Comparison of ENCODE assay signal across 10 mouse cellular contexts in genomic region chr1:174674586-174674985, GRCm38 (mm10).
DNase-seq lines count a peak whose midpoint lies in the region; ATAC-seq and TF ChIP-seq lines count a peak whose summit lies in the region.
"Had no signal": no experiment of that assay in that cellular context is flagged by ENCODE, and none has a peak within 500 bp of the region (broad histone marks: within the 10 kb centered on the region; RNA-seq: fewer than 3 reads in every experiment).

No protein-coding gene starts in this region.

- no peaks in the 10 kb centered on the region for H3K9me3 ChIP-seq in embryonic facial prominence, embryonic 13.5 days
- H3K9me3 ChIP-seq in kidney, embryonic 14.5 days (ENCODE audit: control insufficient read depth, low read length): no peaks in the 10 kb centered on the region

- no peak overlapping the region for H3K27ac ChIP-seq in layer of hippocampus, adult 2 months
- peak overlapping the region; percentile 57; the same call in 1 of the 2 replicates for H3K27ac ChIP-seq in embryonic facial prominence, embryonic 13.5 days
- H3K27ac ChIP-seq in kidney, embryonic 14.5 days (ENCODE audit: low read depth, low read length): no peak overlapping the region

- peak; percentile 5 to 59 for DNase-seq in adrenal gland, adult (ENCODE audit: inconsistent age in 2 of 2, low spot score in 1 of 2)
- DNase-seq in adrenal gland, adult 2 months: no peak
- no peak for DNase-seq in layer of hippocampus, adult 2 months (ENCODE audit: low spot score in 2 of 2)
- DNase-seq in layer of hippocampus, adult 18-20 months (ENCODE audit: low spot score in 2 of 2): no peak
- DNase-seq in ES-CJ7 (ENCODE audit: low read depth, low spot score): peak; percentile 57
- DNase-seq: kidney, adult 18-20 months; left cerebral cortex, postnatal 4 days had no signal

- WGBS in embryonic facial prominence, embryonic 13.5 days: 59% methylated on average over 8 of the region's 8 CpGs
- 64% methylated on average over 8 of the region's 8 CpGs for WGBS in kidney, embryonic 14.5 days

- no peak overlapping the region for H3K4me2 ChIP-seq in embryonic facial prominence, embryonic 13.5 days
- no peak overlapping the region for H3K4me2 ChIP-seq in kidney, embryonic 14.5 days (replicated peaks; ENCODE audit: low read depth, low read length)

- H3K9ac ChIP-seq in embryonic facial prominence, embryonic 13.5 days: no peak overlapping the region
- H3K9ac ChIP-seq in kidney, embryonic 14.5 days (ENCODE audit: low read depth, low read length): no peak overlapping the region

- H3K27me3 ChIP-seq in embryonic facial prominence, embryonic 13.5 days: peaks cover 11% of the 10 kb centered on the region; the same call in 1 of the 2 replicates
- no peaks in the 10 kb centered on the region for H3K27me3 ChIP-seq in kidney, embryonic 14.5 days (ENCODE audit: control insufficient read depth, insufficient read depth, low read length)

- peak; percentile 71 for TF ChIP-seq CTCF in layer of hippocampus, adult 2 months (conservative IDR thresholded peaks at IDR 0.05)

- peaks cover 22% of the 10 kb centered on the region for H3K4me1 ChIP-seq in embryonic facial prominence, embryonic 13.5 days
- no peaks in the 10 kb centered on the region for H3K4me1 ChIP-seq in kidney, embryonic 14.5 days (ENCODE audit: control insufficient read depth, insufficient read depth, low read length)

- ATAC-seq in embryonic facial prominence, embryonic 13.5 days (ENCODE audit: insufficient number of reproducible peaks, insufficient read depth, low FRiP score, low TSS enrichment, low read depth): no peak
- ATAC-seq in kidney, embryonic 14.5 days (ENCODE audit: low FRiP score, low TSS enrichment): no peak
- ATAC-seq in monocyte, adult 5-6 weeks (replicated peaks; ENCODE audit: insufficient number of reproducible peaks, low FRiP score, low TSS enrichment, poor library complexity, severe bottlenecking): no peak

- no peaks in the 10 kb centered on the region for H3K36me3 ChIP-seq in embryonic facial prominence, embryonic 13.5 days
- H3K36me3 ChIP-seq in kidney, embryonic 14.5 days (ENCODE audit: control insufficient read depth, insufficient read depth, low read length): no peaks in the 10 kb centered on the region

- no peak overlapping the region for H3K4me3 ChIP-seq in layer of hippocampus, adult 2 months
- H3K4me3 ChIP-seq in embryonic facial prominence, embryonic 13.5 days: no peak overlapping the region
- H3K4me3 ChIP-seq in kidney, embryonic 14.5 days (ENCODE audit: low read length): no peak overlapping the region

Comparison
In these comparisons a context has a peak if more than half of its experiments do, and no peak if none do; other contexts are left out.
1. DNase-seq: peak in adrenal gland, adult (2 of 2) and ES-CJ7 (single experiment); none in adrenal gland, adult 2 months (single experiment), layer of hippocampus, adult 2 months (0 of 2) and layer of hippocampus, adult 18-20 months (0 of 2).